Mouse (Mus musculus): ENCODE measurements at regions not wholly inside any gene's neighbourhood (a gene's known extent, or its start where the extent isn't known, plus 50 kb on each side); places are given as distances from the start of the nearest gene placed in this dataset.

DNA sequence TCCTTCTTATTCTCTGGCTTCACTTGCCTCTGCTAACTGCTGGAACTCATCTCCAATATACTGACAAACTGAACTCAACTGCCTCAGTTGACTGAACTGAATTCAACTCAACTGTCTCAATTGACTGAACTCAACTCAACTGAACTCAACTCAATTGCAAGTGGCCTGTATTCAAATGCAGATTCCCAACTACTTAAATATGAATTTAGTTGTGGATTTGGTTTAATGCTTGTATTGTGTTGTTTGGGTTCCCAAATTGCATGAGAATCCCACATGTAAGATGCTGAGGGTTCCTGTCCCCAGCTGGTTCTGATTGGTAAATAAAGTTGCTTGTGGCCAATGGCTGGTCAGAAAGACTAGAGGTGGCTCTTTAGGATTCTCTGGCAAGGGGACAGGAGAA is 244.1 kb upstream of the Gm21961 start:
- no peak for TF ChIP-seq POLR2A (IDR thresholded peaks at IDR 0.05; ENCODE audit: insufficient read depth, low read length)
- TF ChIP-seq EP300 (IDR thresholded peaks at IDR 0.05; ENCODE audit: insufficient read depth, low read depth, low read length), result no peak

Measured in ES-Bruce4 (cell line).